Mouse (Mus musculus): ENCODE measurements around the gene Dusp27. TPM values are rescaled to one million over a fixed set of nuclear protein-coding genes. Genes with fewer than 3 reads are reported as not detected.
"Not testable (repeated sequence)": the region's sequence is repeated elsewhere in the genome, so short reads cannot be mapped to it uniquely, and the experiment has no call there.

The Dusp27 gene
- total RNA-seq, 4 experiments from 2014 or later, result 0.12 to 0.20 (median 0.20) TPM; not detected in 1

DNA sequence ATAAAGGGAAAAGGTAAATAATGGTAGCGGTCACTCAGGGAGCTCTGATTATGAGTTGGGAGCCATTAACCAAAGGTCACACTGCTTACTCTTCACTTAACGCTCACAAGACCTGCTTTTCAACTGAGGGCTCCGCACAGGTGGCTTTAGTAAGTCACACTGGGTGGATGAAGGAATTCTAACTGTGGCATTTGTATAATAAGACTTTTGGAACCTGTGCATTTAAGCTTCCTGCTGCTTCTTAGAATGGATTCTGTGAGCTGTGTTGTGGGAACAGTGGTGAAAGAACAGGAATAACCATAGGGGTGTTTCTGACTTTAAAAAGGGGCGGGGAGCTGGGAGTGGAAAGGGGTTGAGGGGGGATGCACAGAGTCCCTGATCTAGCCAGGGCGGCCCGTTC is 14.6 kb upstream of the Dusp27 start:
- DNase-seq (ENCODE audit: low spot score in 2 of 2), result no peak

DNA sequence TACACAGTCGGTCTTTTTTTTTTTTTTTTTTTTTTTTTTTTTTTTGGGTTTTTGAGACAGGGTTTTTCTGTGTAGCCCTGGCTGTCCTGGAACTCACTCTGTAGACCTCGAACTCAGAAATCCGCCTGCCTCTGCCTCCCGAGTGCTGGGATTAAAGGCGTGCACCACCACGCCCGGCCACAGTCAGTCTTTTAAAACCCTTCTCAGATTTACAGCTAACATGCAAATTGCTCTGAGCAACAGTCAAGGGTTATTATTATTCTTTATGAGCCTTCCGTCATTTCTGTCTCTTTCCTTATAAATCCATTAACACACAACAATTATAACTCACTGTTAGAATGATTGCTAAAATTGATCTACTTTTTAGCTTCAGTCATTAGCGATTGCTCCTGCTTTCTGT is 14.1 kb upstream of the Dusp27 start:
- DNase-seq (ENCODE audit: low spot score in 2 of 2), result not testable (repeated sequence)

DNA sequence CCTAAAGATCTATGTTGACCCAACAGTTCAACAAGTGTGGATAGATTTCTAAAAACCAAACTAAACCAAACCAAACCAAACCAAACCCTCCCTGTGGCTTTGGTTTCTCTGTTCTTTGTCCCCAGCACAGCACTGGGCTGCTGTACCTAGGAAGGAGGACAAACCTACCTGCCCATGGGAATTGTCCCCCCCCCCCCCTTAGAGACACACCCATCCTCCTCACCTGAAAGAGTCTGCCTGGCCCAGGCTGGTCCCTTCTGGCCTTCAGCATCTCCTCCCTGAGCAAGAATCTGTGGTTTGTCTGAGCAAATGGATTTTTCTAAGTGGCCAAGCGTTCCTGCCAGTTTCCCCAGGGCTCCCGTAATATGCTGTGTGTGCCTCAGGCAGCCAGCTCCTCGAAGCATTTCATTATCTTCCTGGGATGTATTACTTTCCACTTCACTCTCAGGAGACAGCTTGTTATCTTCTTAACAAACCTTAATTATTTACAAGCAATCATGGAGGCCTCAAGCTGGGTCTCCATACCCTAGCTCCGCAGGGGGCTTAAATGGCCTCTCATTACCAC is 12.0 kb upstream of the Dusp27 start:
- DNase-seq (ENCODE audit: low spot score in 2 of 2), result no peak

DNA sequence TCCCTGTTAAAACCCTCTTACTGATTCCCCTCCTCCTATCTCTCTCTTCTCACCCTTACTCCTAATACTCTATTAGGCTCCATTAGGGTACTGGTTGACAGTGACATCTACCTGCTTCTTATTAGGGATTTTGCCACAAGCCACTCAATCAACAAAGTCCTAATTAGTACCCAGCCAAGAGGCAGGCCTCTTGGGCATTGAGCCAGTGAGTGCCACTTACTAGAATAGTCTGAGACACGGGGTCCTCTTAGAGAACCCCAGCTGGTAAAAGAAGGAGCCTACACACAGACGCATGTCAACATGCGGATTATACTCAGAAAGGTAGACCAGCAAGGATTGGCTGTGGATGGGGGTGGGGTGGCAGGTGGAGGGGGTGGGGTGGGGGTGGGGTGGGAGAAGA is 11.4 kb upstream of the Dusp27 start:
- DNase-seq (ENCODE audit: low spot score in 2 of 2), result no peak

DNA sequence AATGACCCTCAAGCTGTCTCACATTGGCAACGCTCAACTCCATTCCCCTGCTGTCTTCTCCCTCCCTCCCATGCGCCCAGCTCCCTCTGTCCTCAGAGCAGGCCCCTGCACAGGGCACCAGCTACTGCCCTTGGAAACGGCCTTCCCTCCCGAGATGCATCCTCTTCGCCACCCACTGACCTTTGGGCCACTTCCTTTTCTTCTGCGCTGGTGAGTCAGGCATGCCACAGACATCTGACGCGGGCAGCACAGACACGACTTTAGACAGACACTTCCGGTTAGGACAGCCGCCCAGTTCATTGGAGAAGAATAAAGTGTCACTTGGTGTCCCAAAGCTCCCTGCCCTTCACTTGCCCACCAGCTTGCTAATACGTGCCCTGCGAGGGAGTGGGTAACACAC is 10.4 kb upstream of the Dusp27 start:
- DNase-seq (ENCODE audit: low spot score in 2 of 2), result no peak

DNA sequence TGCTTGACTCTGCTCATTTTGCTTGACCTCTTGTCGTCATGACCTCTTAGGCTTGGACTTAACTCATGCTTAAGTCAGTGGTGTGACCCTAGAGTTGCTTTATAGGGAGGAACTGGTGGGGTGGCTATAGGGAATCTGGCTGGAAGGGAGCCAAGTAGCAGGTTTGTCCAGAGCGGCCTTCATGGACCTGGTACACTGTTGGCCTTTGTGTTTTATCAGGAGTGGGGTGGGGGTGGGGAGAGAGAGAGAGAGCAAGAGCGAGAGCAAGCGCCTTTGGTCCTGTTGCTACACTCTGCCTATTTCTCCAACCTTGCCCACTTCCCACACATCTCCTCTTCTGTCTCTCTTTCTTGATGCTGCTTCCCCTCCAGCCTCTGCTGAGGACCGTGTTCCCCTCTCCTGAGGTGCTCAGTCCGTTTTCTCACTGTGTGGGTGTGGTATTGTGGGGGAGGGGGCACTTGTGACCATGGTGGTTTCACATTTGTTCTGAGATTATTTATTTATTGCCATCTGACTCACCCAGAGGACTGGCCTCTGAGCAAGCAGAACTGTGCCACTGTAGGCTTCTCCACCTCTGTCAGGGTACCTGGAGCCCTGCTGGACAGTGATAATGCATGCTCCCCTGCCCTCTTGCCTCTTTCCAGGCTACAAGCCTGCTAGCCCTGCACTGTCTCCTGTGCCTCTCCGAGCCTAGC is 9.7 kb upstream of the Dusp27 start:
- DNase-seq (ENCODE audit: low spot score in 2 of 2), result no peak

DNA sequence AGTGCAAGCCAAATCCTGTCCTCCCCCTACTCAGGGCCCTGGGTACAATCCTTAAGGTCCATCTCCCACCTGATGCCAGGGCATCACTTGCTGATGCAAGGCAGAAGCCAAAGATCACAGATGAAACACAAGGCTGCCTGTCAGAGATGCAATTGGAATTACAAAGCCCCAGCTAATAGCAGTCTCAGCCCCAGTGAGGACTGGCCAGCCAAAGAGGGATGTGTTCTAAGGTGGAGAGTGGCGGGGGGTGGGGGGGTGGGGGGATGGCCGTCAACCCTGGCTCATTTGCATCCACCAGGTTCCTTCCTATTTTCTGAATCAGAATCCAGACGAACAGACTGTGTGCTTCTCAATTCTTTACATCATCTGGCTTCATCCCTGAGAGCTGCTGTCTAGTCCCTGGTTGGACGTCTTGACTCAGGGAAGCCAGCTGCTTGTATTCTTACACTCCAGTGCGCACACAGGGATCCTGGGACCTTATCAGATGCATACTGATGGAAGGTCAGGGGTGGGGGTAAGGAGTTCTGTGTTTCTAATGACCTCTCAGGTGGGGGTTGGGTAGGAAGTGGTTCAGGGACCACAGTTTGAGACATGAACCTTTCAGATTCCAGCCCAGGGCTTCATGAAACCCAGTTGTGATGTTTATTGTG is 7.5 kb upstream of the Dusp27 start:
- no peak for DNase-seq (ENCODE audit: low spot score in 2 of 2)

DNA sequence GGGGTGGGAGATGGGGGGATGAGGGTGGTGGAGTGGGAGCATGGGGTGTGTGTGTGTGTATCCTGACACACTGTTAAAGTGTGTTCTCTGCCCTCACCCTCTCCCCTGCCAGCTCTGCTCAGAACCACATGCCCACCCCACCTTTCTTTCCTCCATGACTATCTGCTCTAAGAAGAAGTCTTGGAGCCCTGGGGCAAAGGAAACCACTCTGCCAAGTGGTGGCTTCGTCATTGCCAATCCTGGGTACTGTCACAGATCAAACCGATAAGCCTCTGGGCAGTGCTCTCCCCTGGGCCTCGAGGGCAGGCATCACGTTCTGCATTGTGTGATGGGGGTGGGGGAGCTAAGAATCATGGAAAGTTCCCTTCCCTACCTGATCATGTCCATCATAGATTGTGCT is 4.6 kb upstream of the Dusp27 start:
- no peak for DNase-seq (ENCODE audit: low spot score in 2 of 2)

DNA sequence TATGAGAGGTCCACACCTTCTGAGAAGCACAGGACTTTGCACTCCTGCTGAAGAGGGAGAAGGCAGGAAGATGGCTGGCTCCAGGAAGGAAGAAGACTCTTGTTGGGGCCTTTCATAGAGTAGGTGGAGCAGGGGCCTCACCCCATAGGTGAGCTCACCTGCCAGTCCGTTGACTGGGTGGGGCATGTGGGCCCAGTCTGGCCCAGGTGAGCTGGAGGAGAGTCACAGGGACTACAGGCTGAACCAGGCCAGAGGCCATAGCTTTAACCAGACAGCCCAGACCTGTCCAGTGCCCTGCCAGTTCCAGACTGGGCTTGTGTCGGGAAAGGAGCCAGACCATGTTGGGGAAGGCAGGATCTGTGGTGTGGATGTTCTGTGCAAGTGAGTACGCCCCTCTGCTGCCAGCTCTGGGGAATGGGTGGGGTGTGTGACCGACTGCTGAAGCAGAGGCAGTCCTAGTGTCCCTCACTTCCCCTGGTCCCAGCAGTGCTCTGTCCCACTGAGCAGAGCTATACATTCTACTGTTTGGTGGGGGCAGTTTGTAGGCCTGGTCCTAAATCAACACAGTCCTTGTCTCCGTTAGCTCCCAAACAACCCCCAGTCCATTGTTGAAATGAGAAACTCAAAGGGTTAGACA is 2.6 kb upstream of the Dusp27 start, which contains the start of gene Gpa33:
TSS of gene Gpa33 (plus strand) at position 15 of the 637 bp plus-strand sequence.
- DNase-seq (ENCODE audit: low spot score in 2 of 2), result no peak

DNA sequence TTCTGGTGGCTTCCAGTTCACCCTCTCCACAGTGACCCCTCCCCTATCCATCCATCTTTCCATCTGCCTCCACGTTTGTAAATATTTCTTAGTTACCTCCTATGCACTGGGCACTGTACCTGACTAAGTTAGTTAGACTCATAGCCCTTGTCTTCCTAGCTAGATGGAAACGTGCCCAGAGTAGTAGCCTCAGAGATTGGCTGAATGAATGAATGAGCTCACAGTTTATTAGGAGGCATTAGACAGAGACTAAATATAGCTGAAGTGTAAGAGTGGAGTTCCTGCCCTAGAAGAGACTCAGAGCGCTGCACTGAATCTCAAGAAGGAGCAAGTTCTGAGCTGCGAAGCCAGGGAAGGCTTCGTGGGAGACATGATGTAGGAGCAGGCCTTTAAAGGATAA is 829 bp upstream of the Dusp27 start:
- DNase-seq (ENCODE audit: low spot score in 2 of 2), result no peak

DNA sequence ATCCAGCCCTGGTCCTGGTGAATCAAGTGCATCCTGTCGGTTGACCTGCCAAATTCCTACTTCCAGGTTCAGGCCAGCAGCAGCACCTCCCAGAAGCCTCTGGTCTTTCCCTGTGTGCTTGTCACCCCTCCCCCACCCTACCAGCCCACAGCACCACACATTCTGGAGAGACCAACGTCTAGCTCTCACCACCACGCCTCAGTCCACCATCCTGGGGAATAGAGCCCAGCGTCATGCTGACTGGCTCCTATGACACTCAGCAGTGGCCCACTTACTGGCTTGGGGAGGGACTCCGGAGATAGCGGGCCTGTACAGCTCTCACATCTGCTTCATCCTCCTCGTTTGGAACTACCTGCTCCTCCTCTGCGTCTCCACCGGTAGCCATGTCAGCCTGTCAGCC is 927 bp downstream of the Dusp27 start:
- no peak for DNase-seq (ENCODE audit: low spot score in 2 of 2)

DNA sequence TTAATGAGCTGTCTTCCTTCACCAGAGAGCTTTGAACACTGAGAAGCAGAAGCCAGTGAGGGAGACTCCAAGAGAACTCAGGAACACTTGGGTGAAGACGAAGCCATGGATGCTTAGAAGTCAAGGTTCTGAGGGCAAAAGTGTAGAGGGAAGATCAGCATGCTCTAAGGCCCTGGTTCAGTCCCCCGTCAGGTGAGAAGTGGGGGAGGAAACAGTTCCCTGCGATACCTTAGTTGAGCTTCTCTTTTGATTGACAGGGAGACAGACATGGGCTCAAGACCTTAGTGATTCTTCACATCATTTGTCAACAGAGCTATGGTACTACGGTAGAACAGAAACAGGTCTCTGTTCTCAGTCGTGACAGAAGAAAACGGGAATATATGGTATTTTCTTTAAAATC is 1.4 kb downstream of the Dusp27 start:
- DNase-seq (ENCODE audit: low spot score in 2 of 2), result no peak

DNA sequence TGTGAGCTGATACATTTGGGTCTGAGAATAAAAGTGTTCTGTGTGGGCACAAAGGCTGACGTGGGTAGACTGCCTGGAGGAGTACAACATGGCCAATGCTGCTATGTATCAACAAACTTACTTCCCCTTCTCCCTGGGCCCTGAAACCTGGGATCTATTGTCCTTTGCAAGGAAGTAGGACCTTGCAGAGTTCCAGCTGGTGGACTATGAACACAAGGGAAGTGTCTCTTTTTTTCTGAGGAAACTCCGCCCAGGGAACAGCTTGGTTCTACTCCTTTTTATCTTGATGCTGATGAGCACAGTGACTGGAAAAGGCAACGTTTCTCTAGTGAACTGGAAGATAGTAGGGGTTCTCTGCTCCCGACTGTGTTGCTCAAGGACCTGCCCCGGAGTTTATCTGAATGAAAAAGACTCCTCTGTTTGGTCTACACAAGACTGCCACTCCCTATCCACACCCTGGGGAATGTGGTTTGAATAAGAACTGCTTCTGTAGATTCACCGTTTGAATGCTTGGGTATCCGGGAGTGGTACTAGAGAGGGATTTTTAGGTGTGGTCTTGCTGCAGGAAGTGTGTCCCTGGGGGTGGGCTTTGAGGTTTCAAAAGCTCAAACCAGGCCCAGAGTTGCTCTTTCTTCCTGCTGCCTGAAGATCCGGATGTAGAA is 2.7 kb downstream of the Dusp27 start:
- DNase-seq (ENCODE audit: low spot score in 2 of 2), result no peak

DNA sequence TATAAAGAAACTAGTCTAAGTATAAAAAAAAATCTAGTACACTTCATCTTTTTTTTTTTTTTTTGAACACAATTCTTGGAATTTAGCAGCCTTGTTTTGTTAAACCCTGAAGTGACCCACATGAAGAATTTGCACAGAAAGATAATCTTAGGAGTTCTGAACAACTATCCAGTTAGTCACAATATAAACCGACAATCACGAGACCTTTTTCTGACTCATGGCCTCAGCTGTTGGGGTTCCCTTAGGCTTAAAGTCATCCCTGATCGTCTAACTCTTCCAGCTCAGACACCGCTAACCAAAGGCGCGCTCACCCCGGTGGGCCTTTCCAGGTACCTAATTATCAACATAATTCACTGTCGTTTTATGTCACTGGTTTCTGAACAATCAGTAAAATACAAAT is 4.0 kb downstream of the Dusp27 start:
- DNase-seq (ENCODE audit: low spot score in 2 of 2), result no peak

DNA sequence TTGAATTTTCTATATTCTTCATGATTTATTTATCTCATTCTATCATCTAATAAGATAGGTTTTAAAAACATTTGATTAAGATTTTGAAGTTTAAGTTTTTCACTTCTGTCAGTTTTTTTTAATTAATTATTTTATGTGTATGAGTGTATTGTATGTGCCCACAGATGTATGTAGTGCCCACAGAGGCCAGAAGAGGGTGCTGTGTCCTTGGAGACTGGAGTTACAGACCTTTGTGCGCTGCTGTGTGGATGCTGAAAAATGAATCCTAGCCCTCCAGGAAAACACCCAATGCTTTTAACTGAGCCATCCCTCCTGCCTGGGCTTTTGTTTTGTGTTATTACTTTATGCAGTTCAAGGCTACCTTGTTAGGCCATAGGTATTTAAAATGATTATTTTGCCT is 4.7 kb downstream of the Dusp27 start:
- no peak for DNase-seq (ENCODE audit: low spot score in 2 of 2)

DNA sequence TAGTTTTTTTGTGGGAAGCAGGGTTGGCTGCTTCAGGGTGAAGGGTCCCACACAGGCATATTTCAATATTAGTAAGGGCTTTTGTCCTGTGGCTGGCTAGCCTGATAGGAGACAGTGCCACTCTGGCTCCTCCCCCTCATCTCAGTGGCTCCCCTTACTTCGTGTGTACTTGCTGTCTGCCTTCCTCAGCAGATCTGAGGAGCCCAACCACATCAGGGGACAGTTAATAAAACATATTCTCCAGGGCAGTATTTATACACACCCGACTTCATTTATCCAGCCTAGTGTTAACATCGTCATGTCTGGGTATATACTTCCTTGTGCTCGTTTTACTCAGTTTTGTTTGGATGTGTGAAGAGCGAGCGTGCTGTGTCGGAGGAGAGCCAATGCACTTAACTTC is 5.6 kb downstream of the Dusp27 start:
- no peak for DNase-seq (ENCODE audit: low spot score in 2 of 2)

DNA sequence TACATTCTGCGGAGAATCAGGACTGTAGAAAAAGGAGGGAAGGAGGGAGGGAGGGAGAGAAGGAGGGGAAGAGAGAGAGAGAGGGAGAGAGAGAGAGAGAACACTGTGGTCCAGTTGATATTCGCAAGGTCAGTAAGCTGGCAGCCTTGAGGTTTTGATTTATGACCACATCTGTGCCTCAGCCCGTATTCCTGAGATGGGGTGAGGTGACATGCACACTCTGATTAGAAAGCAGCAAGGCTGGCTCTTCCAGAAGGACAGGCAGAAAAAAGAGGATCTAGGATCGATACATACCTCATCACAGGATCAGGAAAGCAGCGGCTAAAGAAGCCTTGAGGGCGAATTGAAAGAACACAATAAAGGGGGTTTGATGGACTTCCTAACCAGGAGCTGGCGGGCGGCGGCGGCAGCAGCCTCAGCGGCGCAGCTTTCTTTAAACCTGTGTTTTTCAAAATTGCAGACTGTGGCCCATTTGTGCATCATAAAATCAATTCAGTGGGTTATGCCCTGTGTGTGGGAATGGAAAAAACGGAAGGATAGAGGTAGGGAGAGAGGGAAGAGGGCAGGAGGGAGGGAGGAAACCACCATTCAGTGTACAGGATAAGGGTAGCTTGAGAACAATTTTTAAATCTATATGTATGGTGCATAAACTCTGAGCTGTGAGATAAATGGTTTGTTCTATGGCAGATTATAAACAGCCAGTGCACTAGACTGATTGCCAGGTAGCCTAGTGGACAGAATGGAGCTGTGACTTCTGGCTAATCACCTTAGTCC is 9.7 kb downstream of the Dusp27 start:
- DNase-seq (ENCODE audit: low spot score in 2 of 2), result no peak

DNA sequence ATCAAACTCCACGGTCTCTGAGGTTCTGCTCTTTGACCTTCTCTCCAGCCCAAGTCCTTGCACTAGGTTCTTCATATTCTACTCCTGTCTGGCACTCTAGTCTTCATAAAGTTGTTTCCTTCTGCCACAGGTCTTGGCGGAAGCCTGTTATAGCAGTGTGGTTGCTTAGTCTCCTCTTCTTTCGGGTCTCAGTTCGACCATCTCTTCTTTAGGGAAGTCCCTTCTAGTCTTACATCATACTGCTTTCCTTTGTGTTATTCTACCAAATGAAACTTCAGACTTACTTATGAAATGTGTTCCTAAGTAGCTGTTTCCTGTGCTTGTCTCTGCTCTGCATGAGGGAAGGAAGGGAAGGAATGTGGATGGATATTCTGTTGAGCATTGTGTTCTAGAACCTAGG is 12.0 kb downstream of the Dusp27 start:
- no peak for DNase-seq (ENCODE audit: low spot score in 2 of 2)

DNA sequence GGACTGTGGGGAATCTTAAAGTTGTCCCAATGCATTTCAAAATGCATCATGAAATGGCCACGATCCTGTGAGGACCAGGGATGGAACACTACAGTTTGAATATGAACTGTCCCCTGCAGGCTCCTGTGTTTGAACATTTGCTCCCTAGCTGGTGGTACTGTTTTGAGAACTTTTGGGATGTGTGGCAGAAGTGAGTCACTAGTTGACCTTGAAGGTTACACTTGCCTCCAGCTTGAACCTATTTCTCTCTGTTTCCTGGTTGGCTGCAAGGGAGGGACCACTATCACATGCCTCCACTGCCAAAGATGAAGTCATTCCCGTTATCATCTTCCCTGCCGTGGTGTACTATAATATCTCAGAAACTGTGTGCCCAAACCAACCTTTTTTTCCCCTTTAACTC is 12.7 kb downstream of the Dusp27 start:
- no peak for DNase-seq (ENCODE audit: low spot score in 2 of 2)

DNA sequence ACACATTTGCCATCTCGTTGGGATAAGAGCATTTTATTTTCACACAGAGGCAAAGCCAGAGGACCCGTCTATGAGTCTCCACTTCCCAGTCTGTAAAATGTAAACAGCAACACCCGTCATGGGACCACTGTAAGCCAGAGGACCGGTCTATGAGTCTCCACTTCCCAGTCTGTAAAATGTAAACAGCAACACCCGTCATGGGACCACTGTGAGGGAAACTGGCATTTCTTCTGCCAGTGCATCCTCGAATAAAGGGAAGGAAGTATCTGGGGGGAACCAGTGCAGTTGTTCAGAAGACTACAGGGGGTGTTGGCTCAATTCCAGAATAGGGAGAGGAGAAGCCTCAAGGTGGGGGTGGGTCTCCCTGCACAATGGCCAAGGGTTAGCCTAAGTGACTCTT is 22.3 kb downstream of the Dusp27 start:
- DNase-seq (ENCODE audit: low spot score in 2 of 2), result no peak

DNA sequence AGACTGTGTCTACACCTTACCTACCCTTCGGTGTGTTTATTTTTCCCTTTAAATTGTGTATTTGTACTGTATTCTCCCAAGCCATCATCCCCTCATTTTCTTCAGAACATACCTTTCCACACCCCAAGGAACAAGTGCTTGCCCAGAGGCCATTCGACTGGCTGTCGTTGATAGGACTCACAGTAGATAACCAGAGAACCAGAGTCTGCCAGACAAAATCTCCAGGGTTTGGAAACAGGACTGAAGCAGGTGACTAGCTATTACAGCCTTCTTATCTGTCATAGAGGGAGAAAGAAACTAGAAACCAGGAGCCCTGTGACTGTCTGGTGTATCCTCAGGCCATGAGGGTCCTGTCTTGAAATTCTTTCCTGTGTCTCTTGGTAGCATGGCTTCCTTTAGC is 22.9 kb downstream of the Dusp27 start:
- DNase-seq (ENCODE audit: low spot score in 2 of 2), result no peak

Measured in layer of hippocampus, adult 8-10 months (tissue).